Mouse (Mus musculus) hematopoietic stem cell, adult 5-6 weeks (primary cell): ENCODE results near the gene Fbxl18. TPM values are rescaled to one million over a fixed set of nuclear protein-coding genes. Genes with fewer than 3 reads are reported as not detected.

ENCODE experiments used
- ATAC-seq, 2 experiments: fragments of 125-278 bp in 1 of 2; replicated peaks in 1 of 2; 2 replicates each; pipeline ENCODE4 v1.8.0; 2016 to 2017; ENCODE audit warnings: inconsistent platforms in 2 of 2, mild to moderate bottlenecking in 2 of 2, moderate number of reproducible peaks in 2 of 2, low read depth in 1 of 2, moderate TSS enrichment in 1 of 2; ENCODE audit not compliant: low FRiP score in 2 of 2, poor library complexity in 2 of 2, severe bottlenecking in 2 of 2, insufficient read depth in 1 of 2, low TSS enrichment in 1 of 2
- total RNA-seq: library from RNA; stranded (forward); fragments of 172-1452, 232-1000 nt; gene quantifications from 2 replicates; pipeline ENCODE4 v1.2.3, GENCODE M21; 2017

Gene Fbxl18
- 1.8 and 5.8 TPM in 2 replicates for total RNA-seq

- peak; percentile 80 to 87 for ATAC-seq
Measured at GRCm38 (mm10) chr5:142894918-142895613, at the start of gene Fbxl18. Gene Fbxl18 (minus strand): TSS chr5:142895421.

GRCm38 (mm10) chr5:142940393-142940792 lies 45.2 kb upstream of the Fbxl18 start:
- no peak for ATAC-seq

- peak; percentile 44 to 69; a peak in 3 of 4 replicates for ATAC-seq
Measured at GRCm38 (mm10) chr5:142937956-142938727, 42.9 kb upstream of the Fbxl18 start.

- peak; percentile 68 to 72 for ATAC-seq
Measured at GRCm38 (mm10) chr5:142936336-142936719, 41.1 kb upstream of the Fbxl18 start.

- peak in 1 of 2 experiments; percentile 44; a peak in 1 of 4 replicates for ATAC-seq
Measured at GRCm38 (mm10) chr5:142935642-142936335, 40.6 kb upstream of the Fbxl18 start.

- no peak for ATAC-seq
Measured at GRCm38 (mm10) chr5:142932731-142933130, 37.5 kb upstream of the Fbxl18 start.

GRCm38 (mm10) chr5:142932084-142932685 lies 37.0 kb upstream of the Fbxl18 start:
- peak; percentile 71 to 75 for ATAC-seq

GRCm38 (mm10) chr5:142931241-142931745 lies 36.1 kb upstream of the Fbxl18 start:
- ATAC-seq, result no peak

GRCm38 (mm10) chr5:142929400-142929752 lies 34.2 kb upstream of the Fbxl18 start:
- ATAC-seq, result no peak

GRCm38 (mm10) chr5:142928749-142929399 lies 33.7 kb upstream of the Fbxl18 start:
- peak; percentile 72 to 78 for ATAC-seq

- ATAC-seq, result no peak
Measured at GRCm38 (mm10) chr5:142927341-142927930, 32.2 kb upstream of the Fbxl18 start.

GRCm38 (mm10) chr5:142926940-142927228 lies 31.7 kb upstream of the Fbxl18 start:
- no peak for ATAC-seq

GRCm38 (mm10) chr5:142926204-142926939 lies 31.2 kb upstream of the Fbxl18 start:
- ATAC-seq, result peak; percentile 39 to 56; a peak in 3 of 4 replicates

- no peak for ATAC-seq
Measured at GRCm38 (mm10) chr5:142924336-142924959, 29.2 kb upstream of the Fbxl18 start.

- ATAC-seq, result no peak
Measured at GRCm38 (mm10) chr5:142923781-142924180, 28.6 kb upstream of the Fbxl18 start.

GRCm38 (mm10) chr5:142922251-142922650 lies 27.0 kb upstream of the Fbxl18 start:
- no peak for ATAC-seq
